Mouse (Mus musculus) ovary, adult 2 months (tissue): Measurements from ENCODE around the gene Pla2g5. TPM values are rescaled to one million over a fixed set of nuclear protein-coding genes. Genes with fewer than 3 reads are reported as not detected.

Experiments
- polyA plus RNA-seq: library from polyadenylated mRNA; depleted of rRNA; stranded (reverse); fragments of >200 nt; gene quantifications from 2 replicates; pipeline ENCODE4 v1.2.3, GENCODE M21; 2012; rRNA removed

Gene Pla2g5
- polyA plus RNA-seq: 73.1 and 95.7 TPM in 2 replicates

GRCm38 (mm10) chr4:138863344-138863998 lies at the start of gene Pla2g5:
TSS of gene Pla2g5 (minus strand) at chr4:138863482.

GRCm38 (mm10) chr4:138877731-138878130 lies 14.4 kb upstream of the Pla2g5 start, which contains the start of gene Pla2g2e:
TSS of gene Pla2g2e (plus strand) at chr4:138877942.

GRCm38 (mm10) chr4:138873864-138874263 lies 10.6 kb upstream of the Pla2g5 start, which contains the start of gene Gm13030:
TSS of gene Gm13030 (minus strand) at chr4:138873964.

GRCm38 (mm10) chr4:138775435-138775834 lies 87.8 kb downstream of the Pla2g5 start, which contains the start of gene Pla2g2d:
TSS of gene Pla2g2d (plus strand) at chr4:138775735.

GRCm38 (mm10) chr4:138757416-138757815 lies 105.9 kb downstream of the Pla2g5 start, which contains the start of gene Pla2g2f:
TSS of gene Pla2g2f (minus strand) at chr4:138757626.

Other genes with a start within 250 kb of the Pla2g5 start
- gene Vwa5b1, start 227.6 kb downstream of the Pla2g5 start, polyA plus RNA-seq: 0.80 and 1.6 TPM in 2 replicates
- 0.39 and 0.51 TPM in 2 replicates for gene Pla2g2c, start 138.7 kb downstream of the Pla2g5 start, polyA plus RNA-seq
- 34.1 and 38.5 TPM in 2 replicates for gene Ubxn10, start 126.3 kb downstream of the Pla2g5 start, polyA plus RNA-seq
- gene Pla2g2f, start 105.9 kb downstream of the Pla2g5 start, polyA plus RNA-seq: 0.71 and 0.74 TPM in 2 replicates
- 1.7 and 3.4 TPM in 2 replicates for gene Pla2g2d, start 87.7 kb downstream of the Pla2g5 start, polyA plus RNA-seq
- 0.38 and 0.68 TPM in 2 replicates for gene Gm13030, start 10.5 kb upstream of the Pla2g5 start, polyA plus RNA-seq
- 2.1 and 4.8 TPM in 2 replicates for gene Pla2g2e, start 14.5 kb upstream of the Pla2g5 start, polyA plus RNA-seq
- 8.2 and 9.4 TPM in 2 replicates for gene Otud3, start 50.5 kb upstream of the Pla2g5 start, polyA plus RNA-seq
- gene Rnf186, start 103.6 kb upstream of the Pla2g5 start, polyA plus RNA-seq: 5.7 and 9.0 TPM in 2 replicates
- 12.2 and 13.1 TPM in 2 replicates for gene Tmco4, start 109.4 kb upstream of the Pla2g5 start, polyA plus RNA-seq
- gene Htr6, start 212.1 kb upstream of the Pla2g5 start, polyA plus RNA-seq: 0.25 and 0.54 TPM in 2 replicates
- gene Nbl1, start 229.5 kb upstream of the Pla2g5 start, polyA plus RNA-seq: 467 and 489 TPM in 2 replicates